Mouse (Mus musculus) CH12.LX (cell line): ENCODE measurements around the gene Oxtr. TPM values are rescaled to one million over a fixed set of nuclear protein-coding genes. Genes with fewer than 3 reads are reported as not detected.

ENCODE experiments used
- DNase-seq: peaks from one replicate; pipeline ENCODE4 v3.0.0-alpha.2; 2013; ENCODE audit errors: extremely low read depth
- H3K27ac ChIP-seq: 2 replicates; pipeline ENCODE4 v1.5.1; 2012; ENCODE audit warnings: low read depth, mild to moderate bottlenecking, control low read depth, moderate library complexity; ENCODE audit not compliant: insufficient read depth
- H3K27me3 ChIP-seq: replicated peaks from 2 replicates; pipeline ENCODE3; 2012; ENCODE audit warnings: inconsistent platforms
- H3K36me3 ChIP-seq, 2 experiments: replicated peaks in 1 of 2; 2 replicates each; pipeline versions ENCODE3 to v1.6.1; 2012; ENCODE audit warnings: inconsistent platforms in 1 of 2, low read length in 1 of 2, mild to moderate bottlenecking in 1 of 2, mixed read lengths in 1 of 2, moderate library complexity in 1 of 2; ENCODE audit not compliant: control insufficient read depth in 1 of 2, insufficient read depth in 1 of 2
- H3K4me1 ChIP-seq, 2 experiments: 2 replicates each; pipeline ENCODE4 v1.6.1; 2012; ENCODE audit warnings: inconsistent platforms in 1 of 2, moderate library complexity in 1 of 2; ENCODE audit not compliant: insufficient read depth in 2 of 2, control insufficient read depth in 1 of 2
- H3K4me2 ChIP-seq: 2 replicates; pipeline ENCODE4 v1.6.1; 2012; ENCODE audit warnings: low read depth, mild to moderate bottlenecking, control low read depth; ENCODE audit not compliant: poor library complexity, insufficient read depth, severe bottlenecking
- H3K4me3 ChIP-seq, 3 experiments: fragments of 150-350 bp in 1 of 3; sonication (generic) in 1 of 3; replicated peaks in 1 of 3; 2 replicates each; pipeline versions ENCODE3 to v1.5.1; 2011 to 2012; ENCODE audit warnings: low read depth in 2 of 3, low read length in 2 of 3, mild to moderate bottlenecking in 2 of 3, moderate library complexity in 2 of 3, control low read depth in 1 of 3, improper control_type of control experiment in 1 of 3, inconsistent platforms in 1 of 3, mixed read lengths in 1 of 3; ENCODE audit not compliant: poor library complexity in 1 of 3
- H3K79me2 ChIP-seq: replicated peaks from 2 replicates; pipeline ENCODE4 v1.6.1; 2012; ENCODE audit warnings: mild to moderate bottlenecking, moderate library complexity; ENCODE audit not compliant: control insufficient read depth, poor library complexity, insufficient read depth, severe bottlenecking; ENCODE audit errors: extremely low read depth
- H3K9ac ChIP-seq: 2 replicates; pipeline ENCODE4 v1.6.1; 2012; ENCODE audit warnings: low read depth, mild to moderate bottlenecking, control low read depth, moderate library complexity; ENCODE audit not compliant: insufficient read depth
- H3K9me3 ChIP-seq: replicated peaks from 2 replicates; pipeline ENCODE3; 2012; ENCODE audit warnings: low read length, inconsistent platforms, mixed read lengths
- BHLHE40 ChIP-seq: IDR thresholded peaks from 2 replicates; pipeline ENCODE4 v1.6.1; 2011; ENCODE audit warnings: mild to moderate bottlenecking, low read depth, low read length, improper control_type of control experiment
- CHD1 ChIP-seq: IDR thresholded peaks from 2 replicates; pipeline ENCODE4 v1.6.1; 2012; ENCODE audit warnings: low read depth, low read length, improper control_type of control experiment, inconsistent platforms
- ELF1 ChIP-seq: IDR thresholded peaks from 2 replicates; pipeline ENCODE4 v1.6.1; 2014; ENCODE audit warnings: low read depth, mild to moderate bottlenecking, inconsistent platforms, low read length, improper control_type of control experiment
- ETS1 ChIP-seq: conservative IDR thresholded peaks from 2 replicates; pipeline ENCODE4 v1.6.1; 2012; ENCODE audit warnings: low read depth, mild to moderate bottlenecking, inconsistent platforms, low read length, improper control_type of control experiment, moderate library complexity
- JUN ChIP-seq: IDR thresholded peaks from 2 replicates; pipeline ENCODE4 v1.6.1; 2011; ENCODE audit warnings: low read depth, mild to moderate bottlenecking, low read length, improper control_type of control experiment, moderate library complexity; ENCODE audit not compliant: insufficient read depth
- JUND ChIP-seq: conservative IDR thresholded peaks from 2 replicates; pipeline ENCODE4 v1.6.1; 2011; ENCODE audit warnings: low read depth, low read length, improper control_type of control experiment
- MAX ChIP-seq: IDR thresholded peaks from 2 replicates; pipeline ENCODE4 v1.6.1; 2011; ENCODE audit warnings: low read length, improper control_type of control experiment
- MAZ ChIP-seq: IDR thresholded peaks from 2 replicates; pipeline ENCODE4 v1.6.1; 2012; ENCODE audit warnings: low read depth, mild to moderate bottlenecking, inconsistent platforms, low read length, improper control_type of control experiment, moderate library complexity
- PAX5 ChIP-seq: IDR thresholded peaks from 2 replicates; pipeline ENCODE4 v1.6.1; 2012; ENCODE audit warnings: low read length, inconsistent platforms, mixed read lengths
- POLR2AphosphoS2 ChIP-seq: IDR thresholded peaks from 2 replicates; pipeline ENCODE4 v1.6.1; 2011; ENCODE audit warnings: low read depth, low read length, improper control_type of control experiment
- RCOR1 ChIP-seq: conservative IDR thresholded peaks from 2 replicates; pipeline ENCODE4 v1.6.1; 2012; ENCODE audit warnings: low read depth, mild to moderate bottlenecking, inconsistent platforms, low read length, improper control_type of control experiment
- SMC3 ChIP-seq: IDR thresholded peaks from 2 replicates; pipeline ENCODE4 v1.6.1; 2011; ENCODE audit warnings: low read depth, low read length, improper control_type of control experiment
- TCF12 ChIP-seq: IDR thresholded peaks from 2 replicates; pipeline ENCODE4 v1.6.1; 2014; ENCODE audit warnings: low read depth, mild to moderate bottlenecking, inconsistent platforms, low read length, improper control_type of control experiment
- USF1 ChIP-seq: IDR thresholded peaks from 2 replicates; pipeline ENCODE4 v1.6.1; 2014; ENCODE audit warnings: low read depth, mild to moderate bottlenecking, inconsistent platforms, low read length, improper control_type of control experiment
- ZC3H11A ChIP-seq: IDR thresholded peaks from 2 replicates; pipeline ENCODE4 v1.6.1; 2012; ENCODE audit warnings: low read depth, mild to moderate bottlenecking, inconsistent platforms, low read length, improper control_type of control experiment
- ZKSCAN1 ChIP-seq: IDR thresholded peaks from 2 replicates; pipeline ENCODE4 v1.6.1; 2012; ENCODE audit warnings: low read depth, inconsistent platforms, low read length, improper control_type of control experiment, borderline replicate concordance
- dilution Hi-C: fragments of 300-500 bp; cut with MboI; formaldehyde crosslinking; loops from 2 replicates; pipeline ENCODE4 v1.14.3; 2020; ENCODE audit warnings: low sequenced_read_pairs; ENCODE audit not compliant: extremely low pct_unique_long_range_greater_than_20kb, extremely low pct_ligation_motif_present
- in situ Hi-C: fragments of 300-500 bp; cut with MboI; formaldehyde crosslinking; loops from 3 replicates; pipeline ENCODE4 v1.14.3; 2019; ENCODE audit warnings: low sequenced_read_pairs, low pct_ligation_motif_present, low pct_unique_long_range_greater_than_20kb, mixed read lengths
- polyA plus RNA-seq: library from polyadenylated mRNA; unstranded; fragments of >175 nt; gene quantifications from 2 replicates; pipeline ENCODE4 v1.2.1, GENCODE M21; 2012; ENCODE audit warnings: low read depth; ENCODE audit not compliant: insufficient read length
- total RNA-seq, 2 experiments: library from RNA; depleted of rRNA; stranded (reverse); fragments of 300-350 nt in 1 of 2; fragments of >200 nt in 1 of 2; gene quantifications; 2 replicates each; pipeline ENCODE4 v1.2.3; 2012 to 2014

The Oxtr gene
- not detected in 2 replicates for total RNA-seq (2012; rRNA removed)
- total RNA-seq (2014; rRNA removed), result not detected in 2 replicates
- polyA plus RNA-seq, result not detected in 2 replicates

- TF ChIP-seq ETS1 (no peak), ZC3H11A (no peak), CHD1 (no peak), ZKSCAN1 (no peak), SMC3 (no peak), RCOR1 (no peak), POLR2AphosphoS2 (no peak), USF1 (no peak), JUN (no peak), JUND (no peak), ELF1 (no peak), BHLHE40 (no peak), PAX5 (no peak), MAZ (no peak), MAX (no peak)
- TF ChIP-seq, all 38 proteins: peak for 0
- in situ Hi-C loops, result no loop called here
- H3K4me2 ChIP-seq, result no peak within 1 kb of the TSS
- H3K4me3 ChIP-seq, result no peak within 1 kb of the TSS
- dilution Hi-C loops, result no loop called here
- no peak for DNase-seq
- H3K9ac ChIP-seq, result no peak within 1 kb of the TSS
- no peaks in the 10 kb centered on the region for H3K4me1 ChIP-seq
- H3K9me3 ChIP-seq, result peaks cover 16% of the 10 kb centered on the region
- no peaks in the 10 kb centered on the region for H3K79me2 ChIP-seq
- no peaks in the 10 kb centered on the region for H3K36me3 ChIP-seq
- H3K27ac ChIP-seq, result no peak within 1 kb of the TSS
- peaks cover 21% of the 10 kb centered on the region for H3K27me3 ChIP-seq
Measured at GRCm38 (mm10) chr6:112489910-112490559, at the start of gene Oxtr. Gene Oxtr (minus strand): TSS chr6:112489943.

- Histone ChIP-seq H3K79me2 (no peaks in the 10 kb centered on the region), H3K27me3 (peaks cover 12% of the 10 kb centered on the region), H3K36me3 (no peaks in the 10 kb centered on the region), H3K4me3 (no peak overlapping the region), H3K27ac (no peak overlapping the region), H3K4me1 (peaks cover 0 to 4% of the 10 kb centered on the region in 2 experiments; a peak in 1 of 4 replicates), H3K9me3 (no peaks in the 10 kb centered on the region), H3K4me2 (no peak overlapping the region), H3K9ac (no peak overlapping the region)
- dilution Hi-C loops, result no loop called here
- TF ChIP-seq BHLHE40 (no peak), TCF12 (no peak), ETS1 (no peak)
- in situ Hi-C loops, result no loop called here
- DNase-seq, result no peak
Measured at GRCm38 (mm10) chr6:112525434-112525833, 35.7 kb upstream of the Oxtr start.
